Mouse (Mus musculus): ENCODE data around the gene Txn2.

DNA sequence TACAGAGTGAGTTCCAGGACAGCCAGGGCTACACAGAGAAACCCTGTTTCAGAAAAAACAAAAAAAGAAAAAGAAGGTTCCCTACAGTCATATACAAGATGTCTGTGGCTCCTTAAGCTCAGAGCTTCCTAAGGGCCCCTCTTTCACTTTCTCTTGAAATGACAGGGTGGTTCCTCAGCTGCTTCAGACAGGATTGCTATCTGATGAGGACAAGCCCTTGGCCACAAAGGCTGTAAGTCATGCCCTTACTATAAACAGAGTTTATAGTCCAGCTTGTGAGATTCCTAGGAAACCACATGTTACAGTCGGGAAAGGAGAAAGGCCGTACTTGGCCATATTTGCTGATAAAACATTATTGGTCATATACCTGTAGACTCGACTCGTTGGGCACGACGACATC is 52.9 kb downstream of the Txn2 start:
- TF ChIP-seq POLR2A (IDR thresholded peaks at IDR 0.05; ENCODE audit: control insufficient read depth, extremely low read depth, insufficient read depth, low read length, poor library complexity) (no peak), CTCF (IDR thresholded peaks at IDR 0.05; ENCODE audit: borderline replicate concordance, control insufficient read depth, extremely low read depth, insufficient read depth, low read length, poor library complexity) (no peak)
